Comparison of ENCODE assay signal across 10 mouse cellular contexts in the genomic region with DNA sequence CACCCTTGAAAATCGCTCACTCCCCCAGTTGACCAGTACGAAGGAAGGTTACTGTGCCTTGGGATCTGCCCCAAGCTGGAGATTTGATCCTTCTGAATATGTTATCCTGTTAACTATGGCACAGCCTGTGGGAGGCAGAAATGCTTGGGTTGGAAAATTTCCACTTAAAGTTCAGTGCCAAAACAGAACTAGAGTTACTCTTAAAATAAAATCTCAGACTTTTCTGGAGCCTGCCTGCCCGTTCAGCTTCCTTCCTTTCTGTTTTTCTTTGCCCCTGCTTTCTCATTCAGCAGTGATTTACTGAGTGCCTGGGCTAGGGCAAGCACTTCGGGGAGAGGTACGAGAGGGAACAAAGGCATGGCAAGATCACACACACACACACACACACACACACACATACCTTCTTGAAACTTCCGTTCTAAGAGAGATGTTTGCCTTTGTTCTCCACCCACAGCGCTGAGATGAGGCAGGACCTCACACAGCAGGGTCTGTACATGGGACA.
DNase-seq lines count a peak whose midpoint lies in the region; ATAC-seq and TF ChIP-seq lines count a peak whose summit lies in the region.
"Had no signal": no experiment of that assay in that cellular context is flagged by ENCODE, and none has a peak within 500 bp of the region (broad histone marks: within the 10 kb centered on the region; RNA-seq: fewer than 3 reads in every experiment).

No protein-coding gene starts in this region.

- H3K27ac ChIP-seq in heart, embryonic 16.5 days (ENCODE audit: low read length): 0 out of 2 replicates have a peak overlapping the region, but pooled peaks have one; percentile 2
- H3K27ac ChIP-seq in thymus, adult 2 months (ENCODE audit: control insufficient read depth, insufficient read depth, low read length): no peak overlapping the region
- peak overlapping the region; percentile 45 for H3K27ac ChIP-seq in limb, embryonic 12.5 days
- no peak overlapping the region for H3K27ac ChIP-seq in intestine, postnatal 0 days (ENCODE audit: low read depth, low read length)
- no peak overlapping the region for H3K27ac ChIP-seq in cerebellum, adult 2 months (ENCODE audit: insufficient read depth, low read length)
- H3K27ac ChIP-seq: midbrain, embryonic 15.5 days had no signal

- DNase-seq in heart, adult 18-20 months: no peak
- peak; percentile 2 for DNase-seq in thymus, postnatal 25 days
- DNase-seq in thymus, adult 2 months: no peak
- no peak for DNase-seq in adrenal gland, postnatal 25 days
- DNase-seq in cerebellum, adult 2 months: no peak
- DNase-seq: cerebellum, adult 9-10 months had no signal

- H3K27me3 ChIP-seq in heart, embryonic 16.5 days (ENCODE audit: control insufficient read depth, insufficient read depth, low read length): no peaks in the 10 kb centered on the region
- no peaks in the 10 kb centered on the region for H3K27me3 ChIP-seq in thymus, adult 2 months (ENCODE audit: control insufficient read depth, insufficient read depth, low read length)
- no peaks in the 10 kb centered on the region for H3K27me3 ChIP-seq in limb, embryonic 12.5 days
- H3K27me3 ChIP-seq in intestine, postnatal 0 days (replicated peaks; ENCODE audit: control insufficient read depth, insufficient read depth, low read length): no peaks in the 10 kb centered on the region
- H3K27me3 ChIP-seq in cerebellum, adult 2 months (ENCODE audit: control insufficient read depth, insufficient read depth, low read length): no peaks in the 10 kb centered on the region
- H3K27me3 ChIP-seq: midbrain, embryonic 15.5 days had no signal

- H3K9ac ChIP-seq in heart, embryonic 16.5 days (ENCODE audit: low read length): no peak overlapping the region
- no peak overlapping the region for H3K9ac ChIP-seq in limb, embryonic 12.5 days (replicated peaks)
- no peak overlapping the region for H3K9ac ChIP-seq in intestine, postnatal 0 days (ENCODE audit: low read depth, low read length)
- H3K9ac ChIP-seq: midbrain, embryonic 15.5 days had no signal

- H3K4me1 ChIP-seq in heart, embryonic 16.5 days (ENCODE audit: control insufficient read depth, insufficient read depth, low read length): peaks cover 8% of the 10 kb centered on the region
- H3K4me1 ChIP-seq in thymus, adult 2 months (replicated peaks; ENCODE audit: control insufficient read depth, insufficient read depth, low read length): no peaks in the 10 kb centered on the region
- peaks cover 19% of the 10 kb centered on the region; the same call in 1 of the 2 replicates for H3K4me1 ChIP-seq in limb, embryonic 12.5 days (replicated peaks)
- peaks cover 2% of the 10 kb centered on the region; the same call in 1 of the 2 replicates for H3K4me1 ChIP-seq in intestine, postnatal 0 days (replicated peaks; ENCODE audit: control insufficient read depth, insufficient read depth, low read length)
- peaks cover 8% of the 10 kb centered on the region for H3K4me1 ChIP-seq in cerebellum, adult 2 months (ENCODE audit: control insufficient read depth, insufficient read depth, low read length)
- H3K4me1 ChIP-seq: midbrain, embryonic 15.5 days had no signal

- peak overlapping the region; percentile 11; the same call in 1 of the 2 replicates for H3K4me2 ChIP-seq in heart, embryonic 16.5 days (ENCODE audit: low read depth, low read length)
- no peak overlapping the region for H3K4me2 ChIP-seq in limb, embryonic 12.5 days
- H3K4me2 ChIP-seq in intestine, postnatal 0 days (replicated peaks; ENCODE audit: low read depth): no peak overlapping the region
- H3K4me2 ChIP-seq: midbrain, embryonic 15.5 days had no signal

- no peak for ATAC-seq in heart, embryonic 16.5 days (replicated peaks; ENCODE audit: extremely low read depth, insufficient read depth, low FRiP score)
- ATAC-seq in limb, embryonic 12.5 days (ENCODE audit: insufficient number of reproducible peaks, insufficient read depth, low FRiP score, low TSS enrichment, low read depth): no peak
- ATAC-seq in intestine, postnatal 0 days: no peak
- ATAC-seq: midbrain, embryonic 15.5 days had no signal

- no peaks in the 10 kb centered on the region; the same call in 1 of the 2 replicates for H3K36me3 ChIP-seq in heart, embryonic 16.5 days (ENCODE audit: control insufficient read depth, insufficient read depth)
- no peaks in the 10 kb centered on the region for H3K36me3 ChIP-seq in thymus, adult 2 months (ENCODE audit: control insufficient read depth, insufficient read depth, low read length)
- H3K36me3 ChIP-seq in limb, embryonic 12.5 days: 0 out of 2 replicates have a peak, but pooled peaks cover 2% of the 10 kb centered on the region
- no peaks in the 10 kb centered on the region for H3K36me3 ChIP-seq in intestine, postnatal 0 days (ENCODE audit: control insufficient read depth, insufficient read depth)
- H3K36me3 ChIP-seq: midbrain, embryonic 15.5 days had no signal

- 46% methylated on average over 7 of the region's 7 CpGs for WGBS in heart, embryonic 16.5 days
- WGBS in thymus, adult 2 months: 28% methylated on average over 7 of the region's 7 CpGs
- WGBS in limb, embryonic 12.5 days: 38% methylated on average over 7 of the region's 7 CpGs
- WGBS in intestine, postnatal 0 days: 37% methylated on average over 7 of the region's 7 CpGs
- 42% methylated on average over 7 of the region's 7 CpGs for WGBS in cerebellum, adult 2 months

- TF ChIP-seq POLR2A in thymus, adult 2 months (IDR thresholded peaks at IDR 0.05; ENCODE audit: control insufficient read depth, extremely low read depth, insufficient read depth, low read length, poor library complexity): no peak
- no peak for TF ChIP-seq POLR2A in cerebellum, adult 2 months (IDR thresholded peaks at IDR 0.05; ENCODE audit: borderline replicate concordance, insufficient read depth, low read length)

- H3K9me3 ChIP-seq in heart, embryonic 16.5 days (replicated peaks; ENCODE audit: control insufficient read depth, low read length): no peaks in the 10 kb centered on the region
- no peaks in the 10 kb centered on the region for H3K9me3 ChIP-seq in limb, embryonic 12.5 days
- no peaks in the 10 kb centered on the region for H3K9me3 ChIP-seq in intestine, postnatal 0 days (ENCODE audit: control insufficient read depth)
- H3K9me3 ChIP-seq: midbrain, embryonic 15.5 days had no signal

- H3K4me3 ChIP-seq in heart, embryonic 16.5 days (ENCODE audit: low read length): no peak overlapping the region
- no peak overlapping the region for H3K4me3 ChIP-seq in thymus, adult 2 months (ENCODE audit: control insufficient read depth, insufficient read depth, low read length)
- H3K4me3 ChIP-seq in limb, embryonic 12.5 days (replicated peaks): no peak overlapping the region
- H3K4me3 ChIP-seq in intestine, postnatal 0 days (ENCODE audit: low read depth, low read length): no peak overlapping the region
- no peak overlapping the region for H3K4me3 ChIP-seq in cerebellum, adult 2 months (replicated peaks; ENCODE audit: insufficient read depth, low read depth, low read length)
- H3K4me3 ChIP-seq: midbrain, embryonic 15.5 days had no signal

- TF ChIP-seq CTCF in thymus, adult 2 months (IDR thresholded peaks at IDR 0.05; ENCODE audit: borderline replicate concordance, control insufficient read depth, extremely low read depth, insufficient read depth, low read length, poor library complexity): no peak
- no peak for TF ChIP-seq CTCF in intestine, postnatal 0 days (IDR thresholded peaks at IDR 0.05; ENCODE audit: low read depth)
- no peak for TF ChIP-seq CTCF in cerebellum, adult 2 months (IDR thresholded peaks at IDR 0.05; ENCODE audit: borderline replicate concordance, insufficient read depth, low read depth, low read length)

Comparison
In these comparisons a context has a peak if more than half of its experiments do, and no peak if none do; other contexts are left out.
1. H3K27ac ChIP-seq: peak in heart, embryonic 16.5 days (single experiment) and limb, embryonic 12.5 days (single experiment); none in thymus, adult 2 months (single experiment), intestine, postnatal 0 days (single experiment) and cerebellum, adult 2 months (single experiment).